Mouse (Mus musculus): ENCODE measurements at regions not wholly inside any gene's neighbourhood (a gene's known extent, or its start where the extent isn't known, plus 50 kb on each side); places are given as distances from the start of the nearest gene placed in this dataset.

- Histone ChIP-seq H3K36me3 (no peaks in the 10 kb centered on the region), H3K4me2 (no peak overlapping the region), H3K9ac (no peak overlapping the region), H3K27me3 (no peaks in the 10 kb centered on the region), H3K9me3 (replicated peaks) (no peaks in the 10 kb centered on the region), H3K4me3 (no peak overlapping the region), H3K4me1 (replicated peaks) (no peaks in the 10 kb centered on the region), H3K27ac (no peak overlapping the region)
- 52% methylated on average over 4 of the region's 4 CpGs for WGBS
- ATAC-seq (replicated peaks; ENCODE audit: insufficient number of reproducible peaks, insufficient read depth, low FRiP score, low read depth) = no peak
Measured at GRCm38 (mm10) chr14:106259396-106260108, 153.6 kb downstream of the Trim52 start.

DNA sequence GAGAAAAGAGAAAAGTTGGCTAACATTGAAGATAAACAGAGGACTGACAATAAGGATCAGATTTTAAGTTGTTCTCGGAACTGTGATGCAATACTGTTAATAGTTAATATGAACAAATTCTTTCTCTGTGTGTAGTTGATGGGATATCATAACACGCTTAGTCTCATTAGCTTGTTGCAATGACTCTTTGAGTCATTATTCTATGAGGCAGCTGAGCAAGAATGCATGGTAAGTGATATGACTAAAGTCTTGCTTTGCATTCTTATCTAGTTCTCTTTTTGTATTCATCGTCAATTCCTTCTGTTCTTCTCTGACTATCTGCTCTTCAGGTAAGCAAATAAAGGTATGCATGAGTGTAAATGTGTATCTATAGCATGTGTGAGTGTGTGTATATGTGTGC is 159.3 kb downstream of the Trim52 start:
- Histone ChIP-seq H3K4me2 (no peak overlapping the region), H3K36me3 (no peaks in the 10 kb centered on the region), H3K27ac (no peak overlapping the region), H3K27me3 (no peaks in the 10 kb centered on the region), H3K9me3 (replicated peaks) (no peaks in the 10 kb centered on the region), H3K4me1 (replicated peaks) (no peaks in the 10 kb centered on the region), H3K4me3 (no peak overlapping the region), H3K9ac (no peak overlapping the region)
- ATAC-seq (replicated peaks; ENCODE audit: insufficient number of reproducible peaks, insufficient read depth, low FRiP score, low read depth) = no peak
- WGBS = 80% methylated on average over 3 of the region's 3 CpGs

DNA sequence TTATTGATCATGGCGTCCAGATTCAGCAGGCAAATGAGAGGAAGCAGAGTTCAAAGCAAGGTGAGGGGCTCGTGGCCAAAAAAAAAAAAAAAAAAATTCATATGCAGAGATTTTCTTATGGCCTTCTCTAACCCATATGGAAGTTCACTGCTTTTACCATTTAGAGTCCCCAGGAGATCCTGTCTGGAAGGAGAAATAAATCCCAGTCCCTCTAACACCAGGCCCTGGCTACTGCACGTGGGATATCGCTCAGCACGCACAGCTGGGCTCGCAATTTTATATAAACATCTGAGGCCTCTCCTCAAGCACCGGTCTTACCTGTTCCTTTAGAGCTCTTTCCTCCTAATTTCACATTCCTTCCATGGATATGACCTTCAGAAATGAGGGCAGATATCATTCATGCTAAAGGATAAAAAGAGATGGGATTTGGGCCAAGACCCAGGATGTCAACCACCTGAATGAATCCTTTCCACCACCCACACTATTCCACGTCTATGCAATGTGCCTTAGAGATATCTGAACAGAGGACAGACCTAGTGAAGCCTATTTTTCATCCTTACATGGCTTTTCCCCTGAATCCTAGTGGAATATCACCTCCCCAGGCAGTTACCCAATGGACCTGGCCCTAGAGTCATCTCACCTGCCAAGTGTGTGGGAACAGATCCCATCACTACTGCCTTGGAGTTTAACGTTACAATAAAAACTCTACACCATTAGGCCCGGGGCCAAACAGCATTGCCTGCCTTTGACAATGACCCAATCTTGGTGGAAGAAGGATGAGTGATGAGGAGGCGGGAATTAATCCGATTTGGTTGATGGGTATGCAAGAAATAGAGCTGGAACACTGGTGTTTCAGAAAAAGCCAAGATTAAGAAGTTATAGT is 161.9 kb downstream of the Trim52 start:
- WGBS = 78% methylated on average over 12 of the region's 12 CpGs
- ATAC-seq (replicated peaks; ENCODE audit: insufficient number of reproducible peaks, insufficient read depth, low FRiP score, low read depth) = no peak
- no peaks in the 10 kb centered on the region for H3K4me1 ChIP-seq (replicated peaks)
- H3K9me3 ChIP-seq (replicated peaks) = no peaks in the 10 kb centered on the region
- no peaks in the 10 kb centered on the region for H3K27me3 ChIP-seq
- H3K36me3 ChIP-seq = no peaks in the 10 kb centered on the region
- H3K9ac ChIP-seq = no peak overlapping the region
- no peak overlapping the region for H3K4me2 ChIP-seq
- H3K4me3 ChIP-seq = no peak overlapping the region
- no peak overlapping the region for H3K27ac ChIP-seq

- Histone ChIP-seq H3K27me3 (no peaks in the 10 kb centered on the region), H3K4me1 (replicated peaks) (no peaks in the 10 kb centered on the region), H3K9ac (no peak overlapping the region), H3K9me3 (replicated peaks) (no peaks in the 10 kb centered on the region), H3K4me3 (no peak overlapping the region), H3K27ac (no peak overlapping the region), H3K4me2 (no peak overlapping the region), H3K36me3 (no peaks in the 10 kb centered on the region)
- no peak for ATAC-seq (replicated peaks; ENCODE audit: insufficient number of reproducible peaks, insufficient read depth, low FRiP score, low read depth)
- WGBS = 63% methylated on average over 6 of the region's 6 CpGs
Measured at GRCm38 (mm10) chr14:106269680-106270079, 163.7 kb downstream of the Trim52 start.

DNA sequence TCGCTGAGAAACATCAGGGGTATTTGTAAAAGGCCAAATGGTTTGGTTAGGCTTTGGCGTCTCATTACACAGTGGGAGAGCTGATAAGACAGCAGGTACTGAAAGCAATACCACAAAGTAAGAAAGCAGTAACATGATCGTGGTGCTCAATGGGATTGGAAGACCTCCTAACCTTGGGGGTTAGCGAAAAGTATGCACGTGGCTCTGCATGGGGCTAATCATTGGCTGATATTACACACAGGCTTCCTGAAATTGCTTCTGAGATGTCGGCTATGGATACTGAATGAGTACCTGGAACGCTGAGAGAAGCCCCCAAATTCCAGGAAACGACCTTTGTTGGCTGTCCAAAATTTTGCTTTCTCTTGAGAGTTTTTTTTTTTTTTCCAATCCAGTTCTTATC is 207.6 kb downstream of the Trim52 start:
- no peak overlapping the region for H3K27ac ChIP-seq
- no peak for ATAC-seq (replicated peaks; ENCODE audit: insufficient number of reproducible peaks, insufficient read depth, low FRiP score, low read depth)

DNA sequence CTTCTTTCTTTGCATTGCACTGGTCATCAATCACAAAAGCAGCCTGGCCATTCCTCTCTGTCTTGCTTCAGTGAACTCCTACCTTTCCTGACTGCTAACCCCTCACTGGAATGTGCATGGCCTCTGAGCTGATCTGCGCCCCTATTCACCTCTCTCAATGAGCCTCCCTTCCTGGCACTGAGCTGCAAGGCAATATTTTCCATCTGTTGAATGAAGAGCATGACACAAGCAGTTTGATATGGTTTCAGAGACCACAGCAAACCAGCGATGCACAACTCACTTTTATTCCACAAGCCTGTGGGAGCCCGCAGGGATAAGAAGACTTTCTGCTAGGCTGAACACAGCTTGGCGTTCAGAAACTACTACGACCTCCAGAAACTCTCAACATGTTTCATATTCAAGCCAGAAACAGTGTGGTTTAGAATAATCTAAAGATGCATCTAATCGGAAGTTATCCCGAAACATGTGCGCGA is 208.1 kb downstream of the Trim52 start:
- H3K36me3 ChIP-seq = no peaks in the 10 kb centered on the region
- H3K27ac ChIP-seq = no peak overlapping the region
- no peaks in the 10 kb centered on the region for H3K27me3 ChIP-seq
- no peak overlapping the region for H3K9ac ChIP-seq
- H3K9me3 ChIP-seq (replicated peaks) = no peaks in the 10 kb centered on the region
- WGBS = 71% methylated on average over 9 of the region's 9 CpGs
- no peak overlapping the region for H3K4me3 ChIP-seq
- H3K4me2 ChIP-seq = no peak overlapping the region
- no peak for ATAC-seq (replicated peaks; ENCODE audit: insufficient number of reproducible peaks, insufficient read depth, low FRiP score, low read depth)
- H3K4me1 ChIP-seq (replicated peaks) = no peaks in the 10 kb centered on the region

More for the DNA sequence above, 207.6 kb downstream of the Trim52 start:
- WGBS = 46% methylated on average over 8 of the region's 8 CpGs
- Histone ChIP-seq H3K4me2 (no peak overlapping the region), H3K4me1 (replicated peaks) (no peaks in the 10 kb centered on the region), H3K36me3 (no peaks in the 10 kb centered on the region), H3K9me3 (replicated peaks) (no peaks in the 10 kb centered on the region), H3K4me3 (no peak overlapping the region), H3K27me3 (no peaks in the 10 kb centered on the region), H3K9ac (no peak overlapping the region)

DNA sequence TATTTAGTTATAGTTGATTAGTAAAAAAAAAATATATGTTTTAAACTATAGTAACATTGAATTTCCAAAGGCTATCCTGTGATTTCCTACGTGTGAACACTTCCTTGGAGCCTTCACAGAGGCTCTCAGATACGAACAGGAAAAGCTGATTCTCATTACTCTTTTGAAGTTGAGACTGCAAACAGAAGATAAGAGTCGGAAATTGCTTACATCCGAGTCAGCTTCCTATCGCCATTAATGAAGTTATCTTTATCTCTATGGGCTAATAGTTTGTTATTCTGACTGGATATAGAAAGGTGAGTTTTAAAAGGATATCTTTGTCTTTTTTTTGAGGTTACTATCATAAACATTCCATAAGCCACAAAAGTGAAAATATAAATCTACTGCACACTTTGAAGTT is 212.8 kb downstream of the Trim52 start:
- H3K36me3 ChIP-seq = no peaks in the 10 kb centered on the region
- no peak overlapping the region for H3K4me3 ChIP-seq
- H3K4me1 ChIP-seq (replicated peaks) = no peaks in the 10 kb centered on the region
- WGBS = 17% methylated on average over 5 of the region's 5 CpGs
- no peak overlapping the region for H3K9ac ChIP-seq
- no peak for ATAC-seq (replicated peaks; ENCODE audit: insufficient number of reproducible peaks, insufficient read depth, low FRiP score, low read depth)
- no peaks in the 10 kb centered on the region for H3K27me3 ChIP-seq
- H3K27ac ChIP-seq = no peak overlapping the region
- no peaks in the 10 kb centered on the region for H3K9me3 ChIP-seq (replicated peaks)
- H3K4me2 ChIP-seq = no peak overlapping the region

- 52% methylated on average over 8 of the region's 8 CpGs for WGBS
- Histone ChIP-seq H3K27me3 (no peaks in the 10 kb centered on the region), H3K4me2 (no peak overlapping the region), H3K27ac (no peak overlapping the region), H3K4me1 (replicated peaks) (no peaks in the 10 kb centered on the region), H3K4me3 (no peak overlapping the region), H3K9me3 (replicated peaks) (no peaks in the 10 kb centered on the region), H3K9ac (no peak overlapping the region), H3K36me3 (no peaks in the 10 kb centered on the region)
- no peak for ATAC-seq (replicated peaks; ENCODE audit: insufficient number of reproducible peaks, insufficient read depth, low FRiP score, low read depth)
Measured at GRCm38 (mm10) chr14:106327653-106328283, 221.8 kb downstream of the Trim52 start.

GRCm38 (mm10) chr14:106364767-106365623 is 259.0 kb downstream of the Trim52 start:
- no peaks in the 10 kb centered on the region for H3K4me1 ChIP-seq (replicated peaks)
- H3K9ac ChIP-seq = no peak overlapping the region
- H3K4me2 ChIP-seq = no peak overlapping the region
- H3K4me3 ChIP-seq = no peak overlapping the region
- ATAC-seq (replicated peaks; ENCODE audit: insufficient number of reproducible peaks, insufficient read depth, low FRiP score, low read depth) = no peak
- no peak overlapping the region for H3K27ac ChIP-seq
- no peaks in the 10 kb centered on the region for H3K36me3 ChIP-seq
- H3K9me3 ChIP-seq (replicated peaks) = no peaks in the 10 kb centered on the region
- WGBS = 50% methylated on average over 8 of the region's 8 CpGs
- H3K27me3 ChIP-seq = no peaks in the 10 kb centered on the region

DNA sequence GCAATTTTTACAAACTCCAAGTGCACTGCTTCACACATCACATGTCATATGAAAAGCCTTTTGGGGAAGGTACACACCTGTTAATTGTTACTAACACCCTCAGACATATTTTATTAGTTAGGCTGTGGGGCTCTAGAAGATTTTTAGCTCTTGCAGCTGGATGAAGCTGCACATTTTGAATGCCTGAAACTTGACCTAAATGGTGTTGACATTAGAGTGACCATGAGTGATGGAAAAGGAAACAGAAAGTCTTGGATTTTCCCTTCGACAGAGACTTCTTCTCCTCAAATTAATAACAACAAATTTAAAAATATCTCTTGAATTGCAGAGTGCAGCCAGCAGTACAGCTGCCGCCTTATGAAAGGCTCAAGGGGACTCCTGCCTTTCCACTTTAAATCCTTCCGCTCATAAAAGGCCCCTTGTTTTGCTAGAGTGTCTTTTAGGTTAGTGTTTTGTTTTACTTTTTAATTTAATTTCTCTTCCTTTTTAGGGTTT is 259.7 kb downstream of the Trim52 start:
- Histone ChIP-seq H3K9ac (no peak overlapping the region), H3K27ac (no peak overlapping the region), H3K4me3 (no peak overlapping the region), H3K36me3 (no peaks in the 10 kb centered on the region), H3K27me3 (no peaks in the 10 kb centered on the region), H3K4me1 (replicated peaks) (no peaks in the 10 kb centered on the region), H3K4me2 (no peak overlapping the region), H3K9me3 (replicated peaks) (no peaks in the 10 kb centered on the region)
- 56% methylated on average over 3 of the region's 3 CpGs for WGBS
- ATAC-seq (replicated peaks; ENCODE audit: insufficient number of reproducible peaks, insufficient read depth, low FRiP score, low read depth) = no peak

- 68% methylated on average over 1 of the region's 1 CpGs for WGBS
- H3K9ac ChIP-seq = no peak overlapping the region
- H3K4me2 ChIP-seq = no peak overlapping the region
- H3K27me3 ChIP-seq = no peaks in the 10 kb centered on the region
- no peaks in the 10 kb centered on the region for H3K4me1 ChIP-seq (replicated peaks)
- ATAC-seq (replicated peaks; ENCODE audit: insufficient number of reproducible peaks, insufficient read depth, low FRiP score, low read depth) = no peak
- H3K9me3 ChIP-seq (replicated peaks) = no peaks in the 10 kb centered on the region
- no peak overlapping the region for H3K4me3 ChIP-seq
- no peaks in the 10 kb centered on the region for H3K36me3 ChIP-seq
- no peak overlapping the region for H3K27ac ChIP-seq
Measured at GRCm38 (mm10) chr14:106373451-106373850, 267.5 kb downstream of the Trim52 start.

Measured in heart, embryonic 15.5 days (tissue).